Mouse (Mus musculus): ENCODE data around the gene Rmi2. TPM values are rescaled to one million over a fixed set of nuclear protein-coding genes. Genes with fewer than 3 reads are reported as not detected.
"Not testable (repeated sequence)": the region's sequence is repeated elsewhere in the genome, so short reads cannot be mapped to it uniquely, and the experiment has no call there.

Gene Rmi2
- total RNA-seq, 2 experiments from 2014 or later: 0.46 to 0.93 TPM

- no peak for DNase-seq
Measured at GRCm38 (mm10) chr16:10827269-10827668, 7.6 kb upstream of the Rmi2 start.

DNA sequence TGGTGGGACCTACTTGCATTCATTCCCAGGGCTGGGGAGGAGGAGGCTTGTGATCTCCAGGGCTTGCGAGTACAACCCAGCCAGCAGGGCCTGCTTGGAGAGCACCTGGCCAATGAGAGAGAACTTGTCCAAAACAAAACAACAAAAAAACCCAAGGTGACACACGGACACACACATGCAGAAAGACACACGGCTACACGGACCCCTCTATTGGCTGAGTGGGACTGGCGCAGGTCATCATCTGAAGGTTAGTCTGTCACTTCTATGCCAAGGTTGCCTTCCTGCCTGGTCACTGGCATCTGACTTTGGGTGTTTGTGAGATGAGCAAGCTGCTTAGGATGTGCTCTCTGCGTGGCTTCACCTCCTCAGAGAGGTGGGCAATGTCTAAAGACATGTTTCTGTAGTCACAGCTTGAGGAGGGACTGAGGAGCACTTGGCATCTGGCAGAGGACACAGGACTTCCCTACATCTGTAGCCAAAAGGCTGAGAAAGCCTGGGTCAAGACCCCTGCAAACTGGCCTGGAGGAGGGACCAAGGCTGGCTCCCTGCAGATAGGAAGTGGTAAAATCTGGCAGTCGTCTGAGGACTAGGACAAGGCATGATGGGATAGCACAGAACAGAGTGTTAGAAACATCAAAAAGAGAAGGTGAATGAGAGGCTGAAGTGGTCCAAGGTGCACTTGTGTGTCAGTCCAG, 6.9 kb upstream of the Rmi2 start:
- no peak for DNase-seq

GRCm38 (mm10) chr16:10828461-10828805, 6.4 kb upstream of the Rmi2 start:
- DNase-seq: no peak

GRCm38 (mm10) chr16:10834542-10834910, 333 bp upstream of the Rmi2 start:
- DNase-seq: no peak

- no peak for DNase-seq
Measured at GRCm38 (mm10) chr16:10836388-10836787, 1.5 kb downstream of the Rmi2 start.

DNA sequence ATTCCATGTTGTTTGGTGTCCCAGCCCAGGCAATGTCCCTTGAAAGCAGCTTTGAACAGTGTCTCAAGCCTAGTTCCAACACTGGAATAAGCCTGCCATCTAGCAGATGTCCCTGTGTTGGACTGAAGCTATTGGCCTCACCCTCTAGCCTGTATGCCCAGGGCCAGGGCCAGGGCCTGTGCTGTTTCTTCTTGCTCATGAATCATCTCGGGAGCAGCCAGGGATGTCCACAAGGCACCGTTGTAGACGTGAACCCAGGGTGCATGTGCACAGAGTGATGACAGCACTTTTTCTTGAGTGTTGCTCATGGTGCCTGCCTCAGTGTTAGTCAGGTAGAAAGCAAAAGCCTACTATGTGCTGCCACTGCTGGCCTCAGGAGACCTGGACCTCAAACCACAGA, 2.4 kb downstream of the Rmi2 start:
- peak in 1 of 2 experiments; percentile 40 for DNase-seq

DNA sequence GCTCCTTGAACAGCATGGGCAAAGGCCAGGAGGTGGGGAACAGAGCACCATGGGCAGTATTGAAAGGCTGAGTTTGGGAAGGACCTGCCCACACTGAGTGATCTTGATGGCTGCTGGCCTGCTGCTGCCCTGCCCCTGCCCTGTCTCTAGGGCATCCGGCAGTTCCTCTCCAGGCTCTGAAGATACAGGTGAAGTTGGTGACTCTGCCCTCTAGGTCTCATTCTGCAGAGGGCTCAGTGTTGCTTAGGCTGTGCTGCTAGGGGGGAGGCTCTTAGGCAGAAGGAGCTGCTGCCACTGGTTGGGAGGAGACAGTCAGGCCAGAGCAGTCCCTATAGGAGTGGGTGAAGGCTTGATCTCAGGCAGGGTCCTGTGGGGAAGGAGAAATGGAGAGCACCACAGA, 3.0 kb downstream of the Rmi2 start:
- DNase-seq: no peak

GRCm38 (mm10) chr16:10838487-10839245, 3.8 kb downstream of the Rmi2 start:
- no peak for DNase-seq

DNA sequence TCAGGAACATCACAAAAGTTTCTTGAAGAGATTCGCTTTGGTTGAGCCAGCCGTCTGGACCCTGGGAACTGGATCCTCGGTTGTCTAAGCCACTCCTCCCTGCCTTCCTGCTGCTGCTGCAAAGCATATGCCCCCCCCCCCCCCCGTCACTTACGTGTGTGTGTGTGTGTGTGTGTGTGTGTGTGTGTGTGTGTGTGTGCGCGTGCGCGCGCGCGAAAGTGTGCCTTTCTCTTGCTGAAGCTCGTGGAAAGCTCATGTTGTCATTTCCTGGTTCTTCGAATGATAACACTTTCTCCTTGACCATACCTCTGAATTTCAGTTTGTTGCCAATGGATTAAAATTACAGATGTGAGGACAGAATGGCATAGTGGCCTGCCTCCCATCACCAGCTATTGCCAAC, 5.2 kb downstream of the Rmi2 start:
- DNase-seq: no peak

DNA sequence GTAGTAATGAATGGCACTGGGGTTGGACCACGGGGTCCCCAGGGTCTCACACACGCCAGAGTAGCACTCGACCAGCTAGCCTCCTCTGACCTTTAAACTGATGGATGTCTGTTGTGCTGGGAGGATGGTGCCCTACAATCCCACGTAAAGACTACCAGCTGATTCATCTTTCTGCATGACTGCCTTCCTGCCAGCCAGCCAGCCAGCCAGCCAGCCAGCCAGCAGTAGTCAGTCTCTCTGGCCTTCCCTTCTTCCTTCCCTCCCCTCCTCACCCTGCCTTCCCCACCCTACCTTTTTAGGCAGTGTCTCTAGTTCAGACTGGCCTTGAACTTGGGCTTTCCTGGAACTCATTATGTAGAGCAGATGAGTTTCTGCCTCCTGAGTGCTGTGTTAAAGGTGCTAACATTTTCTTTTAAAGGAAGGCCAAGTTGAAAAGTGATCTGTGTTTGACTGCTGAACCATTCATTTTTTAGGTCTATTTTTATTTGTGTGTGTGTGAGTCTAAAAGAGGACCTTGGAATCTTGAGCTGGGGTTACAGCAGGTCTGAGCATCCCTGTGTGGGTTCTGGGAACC, 7.5 kb downstream of the Rmi2 start:
- DNase-seq: peak; percentile 51 to 64

GRCm38 (mm10) chr16:10843486-10844318, 8.8 kb downstream of the Rmi2 start:
- peak; percentile 40 to 68 for DNase-seq

DNA sequence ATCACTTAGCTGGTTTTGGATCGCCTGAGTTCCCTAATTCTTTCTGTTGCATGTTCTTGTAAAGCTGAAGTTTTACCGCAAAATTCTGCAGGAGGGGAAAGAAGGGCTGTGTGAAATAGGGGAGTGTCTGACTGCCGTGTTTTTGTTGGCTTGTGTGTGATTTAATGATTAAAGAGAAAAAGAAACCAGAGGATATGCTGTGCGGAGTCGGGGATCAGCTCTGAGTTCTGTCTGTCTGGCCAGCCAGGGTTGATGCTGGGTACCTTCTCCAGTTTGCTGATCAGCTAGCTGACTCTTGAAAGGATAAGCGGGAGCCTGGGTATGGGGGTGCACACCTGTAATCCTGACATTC, 9.4 kb downstream of the Rmi2 start:
- no peak for DNase-seq

GRCm38 (mm10) chr16:10845952-10846351, 11.1 kb downstream of the Rmi2 start:
- peak; percentile 30 to 56 for DNase-seq

GRCm38 (mm10) chr16:10846503-10846902, 11.6 kb downstream of the Rmi2 start:
- DNase-seq: peak; percentile 77 to 88

- peak; percentile 87 for DNase-seq
Measured at GRCm38 (mm10) chr16:10849965-10850861, 15.4 kb downstream of the Rmi2 start.

DNA sequence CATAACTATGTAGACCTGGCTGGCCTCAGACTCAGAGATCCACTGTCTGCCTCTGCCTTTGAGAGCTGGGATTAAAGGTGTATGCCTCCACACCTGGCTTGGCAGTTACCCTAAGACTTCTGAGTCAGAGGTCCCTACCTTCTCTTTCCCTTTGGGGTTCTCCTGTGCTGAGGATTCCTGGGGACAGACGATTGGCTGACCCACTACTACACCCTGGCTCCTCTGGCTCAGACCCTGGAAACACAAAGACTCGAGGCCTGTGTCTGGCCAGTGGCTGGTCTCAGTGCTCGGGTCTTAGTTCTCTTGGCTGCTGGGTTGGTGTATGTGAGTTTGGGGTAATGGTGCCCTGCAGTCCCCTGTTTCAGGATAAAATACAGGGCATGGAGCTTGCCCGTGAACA, 16.0 kb downstream of the Rmi2 start:
- DNase-seq: no peak

DNA sequence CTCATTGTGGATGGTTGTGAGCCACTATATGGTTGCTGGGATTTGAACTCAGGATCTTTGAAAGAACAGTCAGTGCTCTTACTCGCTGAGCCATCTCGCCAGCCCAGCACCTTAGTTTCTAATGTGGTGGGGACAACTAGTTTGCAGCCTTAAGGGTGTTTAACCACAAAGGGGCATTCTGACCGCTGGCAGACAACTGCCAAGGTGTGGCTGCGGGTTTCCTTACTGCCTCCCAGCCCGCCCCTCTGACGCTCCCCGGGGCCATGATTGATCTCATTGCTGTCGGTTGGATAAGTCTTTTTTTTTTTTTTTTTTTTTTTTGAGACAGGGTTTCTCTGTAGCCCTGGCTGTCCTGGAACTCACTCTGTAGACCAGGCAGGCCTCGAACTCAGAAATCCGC, 17.4 kb downstream of the Rmi2 start:
- DNase-seq: not testable (repeated sequence)

GRCm38 (mm10) chr16:10859726-10860245, 24.9 kb downstream of the Rmi2 start:
- DNase-seq: no peak

DNA sequence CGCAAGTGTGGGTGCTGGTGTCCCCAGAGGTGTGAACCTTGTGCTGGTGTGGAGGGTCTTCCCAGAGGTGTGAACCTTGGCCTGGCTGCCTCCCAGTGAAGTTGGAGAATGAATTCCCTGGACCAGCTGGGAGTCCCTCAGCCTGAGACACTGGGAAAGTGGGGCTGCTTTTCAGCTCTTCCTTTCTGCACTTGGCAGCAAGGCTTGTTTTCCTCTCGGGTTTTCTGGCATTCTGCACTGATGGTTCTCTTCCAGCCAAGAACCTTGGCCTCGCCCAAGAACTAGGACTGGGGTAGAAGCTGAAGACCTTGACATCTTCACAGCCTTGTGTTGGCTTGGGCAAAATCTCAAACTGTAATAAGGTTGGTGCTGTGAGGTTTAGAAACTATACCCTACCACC, 26.5 kb downstream of the Rmi2 start:
- DNase-seq: peak; percentile 57 to 70

GRCm38 (mm10) chr16:10864833-10865591, 30.2 kb downstream of the Rmi2 start:
- no peak for DNase-seq

DNA sequence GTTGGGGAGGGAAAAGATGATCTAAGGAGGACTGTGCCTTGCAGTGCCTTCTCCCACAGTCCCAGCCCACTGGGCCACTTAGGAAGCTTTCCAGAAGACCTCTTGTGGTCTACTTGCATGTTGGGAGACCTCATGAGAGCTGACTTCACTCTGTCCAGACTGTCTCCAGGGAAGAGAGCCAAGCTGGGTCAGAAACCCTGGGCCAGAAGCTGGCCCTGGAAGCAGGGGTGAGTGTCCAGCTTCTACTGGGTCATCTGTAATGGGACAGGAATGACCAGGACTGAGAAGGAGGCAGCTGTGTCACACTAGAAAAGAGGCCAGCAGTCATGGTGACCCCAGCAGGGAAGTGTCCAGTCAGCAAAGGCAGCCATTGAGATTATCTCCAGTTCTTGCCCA, 30.7 kb downstream of the Rmi2 start:
- no peak for DNase-seq

Measured in adrenal gland, postnatal 36 days (tissue).